ENCODE assay signal across 14 mouse cellular contexts in the genomic region with DNA sequence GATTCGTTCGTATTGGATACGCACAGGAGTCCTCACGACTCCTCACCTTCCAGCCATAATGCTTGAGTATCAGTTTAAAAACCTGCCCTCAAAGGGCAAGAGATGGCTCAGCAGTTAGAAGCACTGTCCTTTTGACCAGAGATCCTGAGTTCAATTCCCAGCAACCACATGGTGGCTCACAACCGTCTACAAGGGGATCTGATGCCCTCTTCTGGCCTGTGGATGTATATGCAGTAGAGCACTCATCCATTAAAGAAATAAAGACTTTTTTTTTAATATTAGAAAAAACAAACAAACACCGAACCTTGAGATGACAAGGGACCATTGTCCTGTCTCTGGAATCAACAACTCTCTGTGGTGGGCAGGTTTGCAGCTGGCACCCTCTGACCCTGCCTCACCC. TPM values are rescaled to one million over a fixed set of nuclear protein-coding genes. Genes with fewer than 3 reads are reported as not detected.
DNase-seq lines count a peak whose midpoint lies in the region; ATAC-seq and TF ChIP-seq lines count a peak whose summit lies in the region.
"Had no signal": no experiment of that assay in that cellular context is flagged by ENCODE, and none has a peak within 500 bp of the region (broad histone marks: within the 10 kb centered on the region; RNA-seq: fewer than 3 reads in every experiment).

No protein-coding gene starts in this region.

- no peak overlapping the region for H3K4me3 ChIP-seq in cerebellum, adult 2 months (replicated peaks; ENCODE audit: insufficient read depth, low read depth, low read length)
- H3K4me3 ChIP-seq in liver, embryonic 14.5 days (ENCODE audit: insufficient read depth in 1 of 2, low read depth in 2 of 2, low read length in 2 of 2), result no peak overlapping the region
- no peak overlapping the region for H3K4me3 ChIP-seq in liver, embryonic 11.5 days (ENCODE audit: low read depth, low read length)
- no peak overlapping the region for H3K4me3 ChIP-seq in forebrain, embryonic 16.5 days (replicated peaks; ENCODE audit: low read length)
- H3K4me3 ChIP-seq: lung, embryonic 15.5 days; midbrain, embryonic 12.5 days had no signal

- 67% methylated on average over 6 of the region's 6 CpGs for WGBS in cerebellum, adult 2 months
- 68% methylated on average over 6 of the region's 6 CpGs for WGBS in liver, embryonic 14.5 days (ENCODE audit: insufficient replicate concordance)
- 72% methylated on average over 6 of the region's 6 CpGs for WGBS in liver, embryonic 11.5 days
- WGBS in forebrain, embryonic 16.5 days, result 70% methylated on average over 6 of the region's 6 CpGs

- no peak overlapping the region for H3K27ac ChIP-seq in cerebellum, adult 2 months (ENCODE audit: insufficient read depth, low read length)
- no peak overlapping the region for H3K27ac ChIP-seq in liver, embryonic 14.5 days
- no peak overlapping the region for H3K27ac ChIP-seq in liver, embryonic 11.5 days (ENCODE audit: low read depth, low read length)
- no peak overlapping the region for H3K27ac ChIP-seq in forebrain, embryonic 16.5 days (ENCODE audit: low read length)
- H3K27ac ChIP-seq: lung, embryonic 15.5 days; midbrain, embryonic 12.5 days had no signal

- no peak overlapping the region for H3K4me2 ChIP-seq in liver, embryonic 14.5 days (ENCODE audit: low read depth)
- no peak overlapping the region for H3K4me2 ChIP-seq in liver, embryonic 11.5 days
- H3K4me2 ChIP-seq in forebrain, embryonic 16.5 days (ENCODE audit: low read length), result no peak overlapping the region
- H3K4me2 ChIP-seq: lung, embryonic 15.5 days; midbrain, embryonic 12.5 days had no signal

- no peaks in the 10 kb centered on the region for H3K4me1 ChIP-seq in cerebellum, adult 2 months (ENCODE audit: control insufficient read depth, insufficient read depth, low read length)
- H3K4me1 ChIP-seq in liver, embryonic 14.5 days (replicated peaks; ENCODE audit: control insufficient read depth in 2 of 2, insufficient read depth in 2 of 2, low read length in 1 of 2), result peaks cover 13 to 16% of the 10 kb centered on the region in 2 experiments; a peak in 3 of 4 replicates
- H3K4me1 ChIP-seq in liver, embryonic 11.5 days (replicated peaks; ENCODE audit: control insufficient read depth, insufficient read depth, low read length), result peaks cover 16% of the 10 kb centered on the region
- peaks cover 12% of the 10 kb centered on the region for H3K4me1 ChIP-seq in forebrain, embryonic 16.5 days (replicated peaks; ENCODE audit: control insufficient read depth, insufficient read depth, low read length)

- no peak for DNase-seq in cerebellum, adult 2 months
- DNase-seq in cerebellum, adult 18-20 months, result no peak
- no peak for DNase-seq in liver, embryonic 14.5 days (ENCODE audit: low read depth in 3 of 3, low spot score in 3 of 3)
- DNase-seq in liver, embryonic 11.5 days (ENCODE audit: low spot score), result no peak
- DNase-seq in 416B (ENCODE audit: low read depth), result peak; percentile 58
- DNase-seq in T-cell, adult 2 months (ENCODE audit: low spot score), result peak; percentile 29
- DNase-seq in adrenal gland, postnatal 4 days (ENCODE audit: low spot score in 2 of 2), result no peak
- DNase-seq: cerebellum, postnatal 36 days; heart, postnatal 10 days; right cerebral cortex, adult 18-20 months had no signal

- no peaks in the 10 kb centered on the region for H3K9me3 ChIP-seq in liver, embryonic 14.5 days (ENCODE audit: control insufficient read depth, low read length)
- H3K9me3 ChIP-seq in liver, embryonic 11.5 days (ENCODE audit: control insufficient read depth, low read length), result no peaks in the 10 kb centered on the region
- H3K9me3 ChIP-seq in forebrain, embryonic 16.5 days (ENCODE audit: control insufficient read depth, low read length), result no peaks in the 10 kb centered on the region
- H3K9me3 ChIP-seq: lung, embryonic 15.5 days; midbrain, embryonic 12.5 days had no signal

- no peaks in the 10 kb centered on the region for H3K27me3 ChIP-seq in cerebellum, adult 2 months (ENCODE audit: control insufficient read depth, insufficient read depth, low read length)
- no peaks in the 10 kb centered on the region; the same call in 1 of the 2 replicates for H3K27me3 ChIP-seq in liver, embryonic 14.5 days (ENCODE audit: control insufficient read depth, insufficient read depth, low read length)
- no peaks in the 10 kb centered on the region for H3K27me3 ChIP-seq in liver, embryonic 11.5 days (replicated peaks; ENCODE audit: control insufficient read depth, insufficient read depth, low read length)
- no peaks in the 10 kb centered on the region for H3K27me3 ChIP-seq in forebrain, embryonic 16.5 days (replicated peaks; ENCODE audit: control insufficient read depth, insufficient read depth, low read length)
- H3K27me3 ChIP-seq: lung, embryonic 15.5 days; midbrain, embryonic 12.5 days had no signal

- ATAC-seq in liver, embryonic 14.5 days (ENCODE audit: insufficient read depth), result no peak
- no peak for ATAC-seq in liver, embryonic 11.5 days (replicated peaks; ENCODE audit: low FRiP score)
- no peak for ATAC-seq in forebrain, embryonic 16.5 days
- ATAC-seq: inflammation-experienced regulatory T-cells, adult 6 months had no signal

- TF ChIP-seq EP300 in liver, embryonic 14.5 days (IDR thresholded peaks at IDR 0.05; ENCODE audit: low read depth), result no peak

- H3K36me3 ChIP-seq in liver, embryonic 14.5 days (replicated peaks; ENCODE audit: control insufficient read depth, insufficient read depth, low read depth), result no peaks in the 10 kb centered on the region
- no peaks in the 10 kb centered on the region for H3K36me3 ChIP-seq in liver, embryonic 11.5 days (ENCODE audit: control insufficient read depth, insufficient read depth, low read length)
- no peaks in the 10 kb centered on the region for H3K36me3 ChIP-seq in forebrain, embryonic 16.5 days (ENCODE audit: control insufficient read depth, insufficient read depth)
- H3K36me3 ChIP-seq: lung, embryonic 15.5 days; midbrain, embryonic 12.5 days had no signal

- TF ChIP-seq POLR2A in cerebellum, adult 2 months (IDR thresholded peaks at IDR 0.05; ENCODE audit: borderline replicate concordance, insufficient read depth, low read length), result no peak

- TF ChIP-seq CTCF in cerebellum, adult 2 months (IDR thresholded peaks at IDR 0.05; ENCODE audit: borderline replicate concordance, insufficient read depth, low read depth, low read length), result 0 out of 2 replicates have a peak, but pooled peaks have one; percentile 19
- peak; percentile 73 for TF ChIP-seq CTCF in liver, embryonic 14.5 days (IDR thresholded peaks at IDR 0.05; ENCODE audit: low read depth)

- H3K9ac ChIP-seq in liver, embryonic 14.5 days (replicated peaks), result no peak overlapping the region
- no peak overlapping the region for H3K9ac ChIP-seq in liver, embryonic 11.5 days (ENCODE audit: low read depth, low read length)
- H3K9ac ChIP-seq in forebrain, embryonic 16.5 days (replicated peaks; ENCODE audit: low read depth, low read length), result no peak overlapping the region
- H3K9ac ChIP-seq: lung, embryonic 15.5 days; midbrain, embryonic 12.5 days had no signal

RNA-seq across cellular contexts. Expression of a gene that starts 8.8 kb away (rescaled TPM):
- polyA plus RNA-seq in cerebellum, adult 2 months (2012; rRNA removed), result 53.2 and 55.1 TPM in 2 replicates
- 8.1 and 8.2 TPM in 2 replicates for polyA plus RNA-seq in liver, embryonic 14.5 days (2012; rRNA removed)
- polyA plus RNA-seq in liver, embryonic 14.5 days (2014; fragmentation: Nextera tagmentation; extraction: Ambion mirVana), result 6.8 and 8.5 TPM in 2 replicates
- 26.0 and 30.2 TPM in 2 replicates for polyA plus RNA-seq in liver, embryonic 11.5 days (2014; fragmentation: Nextera tagmentation; extraction: Ambion mirVana)
- 118 and 123 TPM in 2 replicates for polyA plus RNA-seq in forebrain, embryonic 16.5 days (2015; fragmentation: Nextera tagmentation; extraction: Ambion mirVana)
- total RNA-seq in adrenal gland, postnatal 4 days (2021), result 10 to 100 TPM; 50.3 to 65.3 TPM

Comparison
In these comparisons a context has a peak if more than half of its experiments do, and no peak if none do; other contexts are left out.
1. DNase-seq: peak in 416B (single experiment) and T-cell, adult 2 months (single experiment); none in cerebellum, adult 2 months (0 of 2), cerebellum, adult 18-20 months (0 of 2), liver, embryonic 14.5 days (0 of 3), liver, embryonic 11.5 days (single experiment) and adrenal gland, postnatal 4 days (0 of 2).